Mouse (Mus musculus) spleen, embryonic (tissue): Measurements from ENCODE around the gene Gmpr.

ENCODE experiments used
- CTCF ChIA-PET: fragments of 350-600 bp; sonication (Branson Sonifier 250); formaldehyde crosslinking; loops from one replicate; lab custom pipeline; 2022; lab: Charles Lee

The Gmpr gene

DNA sequence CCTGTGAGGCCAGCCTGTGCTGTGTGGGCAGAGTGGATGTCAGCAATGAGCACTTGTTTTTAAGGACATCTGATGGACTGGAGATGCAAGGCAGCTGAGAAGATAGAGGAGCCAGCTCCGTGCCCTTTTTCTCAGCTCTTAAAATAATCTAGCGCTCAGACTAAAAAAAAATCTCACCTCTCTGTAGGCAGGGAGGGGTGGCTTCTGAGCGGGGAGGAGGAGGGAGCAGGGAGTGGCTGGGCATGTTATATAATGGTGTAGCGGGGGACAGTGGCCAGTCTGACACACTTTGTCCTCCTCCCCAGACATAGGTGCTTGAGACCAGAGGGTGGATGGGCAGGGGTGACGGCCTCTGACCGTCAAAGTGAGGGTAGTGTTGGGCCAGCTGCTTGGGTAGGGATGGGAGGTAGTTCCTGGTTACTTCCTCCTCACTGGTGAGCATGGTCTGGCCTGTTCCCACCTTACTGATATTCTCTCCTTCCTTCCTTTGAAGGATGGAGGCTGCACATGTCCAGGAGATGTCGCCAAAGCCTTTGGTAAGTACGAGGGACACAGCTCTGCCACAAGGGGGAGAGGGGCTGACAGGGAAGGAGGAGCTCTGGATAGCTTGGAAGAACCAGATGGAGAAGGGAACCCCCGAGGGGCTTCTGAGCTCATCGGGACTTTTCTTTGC is 31.4 kb downstream of the Gmpr start:
- CTCF ChIA-PET = interaction anchor here (0.6 kb wide), 1 partner anchor 409 kb away, joined by 3 read pairs; no protein-coding TSS in a partner anchor

DNA sequence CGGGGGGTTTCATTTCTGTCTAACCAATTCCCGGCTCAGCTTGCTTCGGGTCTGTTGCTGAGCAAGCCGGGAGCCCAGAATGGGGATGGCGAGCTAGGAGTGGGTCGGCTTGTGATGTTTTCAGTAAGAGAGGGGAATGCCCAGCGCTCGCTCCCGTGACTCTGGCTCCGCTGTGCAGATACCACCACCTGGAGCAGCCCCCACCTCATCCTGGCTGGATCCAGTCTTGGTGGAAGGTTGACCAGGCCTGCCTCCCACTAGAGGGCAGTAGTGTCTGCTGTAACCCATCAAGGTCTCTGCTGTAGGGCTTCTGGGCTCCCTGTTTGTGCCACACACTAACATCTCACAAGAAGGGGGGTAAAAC is 31.9 kb downstream of the Gmpr start:
- CTCF ChIA-PET = no interaction called here

DNA sequence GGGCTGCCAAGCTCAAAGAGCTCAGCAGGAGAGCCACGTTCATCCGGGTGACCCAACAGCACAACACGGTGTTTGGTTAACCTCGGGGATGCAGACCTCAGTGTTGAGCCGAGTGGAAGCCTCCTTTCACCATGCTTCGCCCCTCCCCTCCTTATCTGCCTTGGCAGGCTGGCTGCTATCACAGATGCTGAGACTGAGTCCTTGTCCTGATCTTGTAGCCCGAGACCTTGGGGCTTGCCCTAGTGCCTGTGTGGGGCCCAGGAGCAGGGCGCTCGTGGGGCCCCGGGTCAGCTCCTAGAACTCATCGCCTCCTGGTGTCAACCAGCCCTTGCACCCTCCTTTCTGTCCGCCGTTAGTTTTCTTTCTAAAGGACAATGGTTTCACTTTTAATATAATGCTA is 38.7 kb downstream of the Gmpr start:
- CTCF ChIA-PET = no interaction called here

DNA sequence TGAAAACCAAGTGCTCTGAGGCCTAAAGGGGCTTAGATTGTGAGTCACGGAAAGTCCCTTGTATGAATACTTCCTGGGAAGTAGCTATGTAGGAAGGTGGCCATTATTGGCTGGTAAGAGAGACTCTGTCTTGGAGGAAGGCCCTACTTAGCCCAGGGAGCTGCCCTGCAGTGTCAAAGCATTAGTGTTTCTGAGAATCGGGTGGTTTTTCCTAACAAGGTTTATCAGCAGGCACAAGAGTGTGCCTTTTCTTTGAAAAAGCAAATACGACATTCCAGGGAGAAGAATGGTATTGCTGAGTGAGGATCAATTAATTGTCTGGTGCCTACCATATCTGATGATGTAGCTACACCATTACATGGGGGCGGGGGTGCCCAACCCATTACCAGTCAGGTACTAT is 39.7 kb downstream of the Gmpr start:
- CTCF ChIA-PET = no interaction called here

DNA sequence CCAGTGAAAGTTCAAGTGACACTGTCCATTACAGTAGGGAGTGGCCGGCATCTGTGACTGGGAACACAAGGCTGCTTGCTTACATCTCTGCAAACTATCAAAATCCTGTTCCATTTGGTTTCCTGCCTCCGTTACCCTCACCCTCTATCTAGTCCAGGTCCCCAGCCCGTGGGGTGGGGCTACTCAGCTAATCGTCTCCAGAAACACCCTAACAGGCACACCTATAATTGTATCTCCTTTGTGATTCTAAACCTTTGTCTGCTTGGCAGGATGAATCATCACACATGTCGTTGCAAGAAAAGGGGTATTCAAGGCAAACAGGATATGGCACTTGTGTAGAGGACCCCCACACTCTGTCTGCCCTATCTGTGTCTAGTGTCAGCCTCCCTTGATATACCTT is 40.3 kb downstream of the Gmpr start:
- CTCF ChIA-PET = interaction anchor here (0.6 kb wide), 1 partner anchor 701 kb away, joined by 16 read pairs; no protein-coding TSS in a partner anchor

DNA sequence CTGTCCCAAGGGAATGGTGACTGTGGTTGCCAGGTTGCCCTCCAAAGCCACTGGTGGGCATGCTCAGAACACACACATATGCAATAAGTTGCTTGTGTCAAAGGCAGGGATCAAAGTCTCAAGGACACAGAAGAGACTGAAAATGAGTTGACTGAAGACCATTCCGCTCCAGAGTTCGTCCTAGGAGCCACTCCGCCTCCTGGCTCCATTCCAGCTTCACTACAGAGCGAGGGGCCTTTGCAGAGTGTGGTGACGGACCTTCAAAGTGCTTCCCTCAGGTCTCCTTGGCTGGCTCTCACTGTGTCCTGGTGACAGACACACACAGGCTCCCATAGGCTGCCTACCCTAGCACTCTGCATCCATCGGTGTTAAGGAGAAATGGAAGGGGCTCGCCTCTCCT is 46.4 kb downstream of the Gmpr start:
- CTCF ChIA-PET = no interaction called here

DNA sequence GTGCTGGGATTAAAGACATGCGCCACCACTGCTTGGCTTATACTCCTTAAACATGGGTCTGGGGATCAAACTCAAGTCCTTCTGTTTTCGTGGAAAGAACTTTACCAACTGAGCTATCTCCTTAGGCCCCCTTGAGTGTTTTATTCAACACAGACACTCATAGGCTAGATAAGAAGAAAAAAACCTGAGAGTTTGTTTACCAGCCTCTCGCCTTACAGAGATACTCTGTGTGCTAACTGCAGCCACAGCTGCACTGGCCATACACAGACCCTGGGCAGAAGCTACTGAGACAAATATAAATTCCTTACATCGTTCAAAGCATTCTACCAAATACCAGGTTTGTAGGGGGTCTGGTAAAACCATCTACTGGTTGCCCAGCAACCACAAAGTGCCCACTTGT is 51.1 kb downstream of the Gmpr start:
- CTCF ChIA-PET = interaction anchor here (0.7 kb wide), 1 partner anchor 10 kb away, joined by 3 read pairs; no protein-coding TSS in a partner anchor

DNA sequence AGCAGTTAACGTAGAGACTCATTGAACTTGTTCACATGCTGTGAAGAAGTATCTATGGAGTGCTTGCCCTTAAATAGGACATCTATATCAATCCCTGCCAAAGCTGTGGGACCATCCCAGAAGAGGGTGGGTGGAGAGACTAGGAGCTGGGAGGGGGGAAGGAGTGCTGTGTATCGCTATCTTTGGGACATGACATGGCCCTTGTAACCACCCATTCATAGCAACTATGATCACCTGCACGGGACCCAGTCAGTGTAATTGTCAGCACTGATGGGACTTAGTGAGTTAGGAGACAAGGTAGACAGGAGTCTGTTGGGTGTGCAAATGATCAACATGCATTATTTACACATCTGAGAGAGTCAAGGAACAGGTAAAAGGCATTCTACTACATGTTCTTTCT is 52.0 kb downstream of the Gmpr start:
- CTCF ChIA-PET = interaction anchor here (0.7 kb wide), 1 partner anchor 9 kb away, joined by 3 read pairs; no protein-coding TSS in a partner anchor

DNA sequence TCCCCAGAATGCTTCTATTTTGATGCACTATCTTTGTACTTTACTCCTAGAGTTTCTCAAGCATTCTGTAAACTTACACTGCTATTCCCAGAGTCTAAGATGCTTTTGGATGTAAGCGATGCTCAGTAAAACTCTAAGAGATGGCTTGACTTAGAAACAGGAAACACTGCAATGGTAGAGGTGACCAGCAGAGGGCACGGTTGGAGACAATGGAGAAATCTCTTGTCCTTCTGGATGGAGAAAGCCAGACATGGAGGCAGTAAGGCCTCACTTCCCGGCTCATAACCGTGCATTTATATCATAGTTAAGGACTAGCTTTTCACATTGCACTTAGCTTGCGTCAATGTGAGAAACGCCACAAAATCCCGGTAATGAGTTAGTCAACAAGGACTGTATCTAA is 53.3 kb downstream of the Gmpr start:
- CTCF ChIA-PET = no interaction called here

DNA sequence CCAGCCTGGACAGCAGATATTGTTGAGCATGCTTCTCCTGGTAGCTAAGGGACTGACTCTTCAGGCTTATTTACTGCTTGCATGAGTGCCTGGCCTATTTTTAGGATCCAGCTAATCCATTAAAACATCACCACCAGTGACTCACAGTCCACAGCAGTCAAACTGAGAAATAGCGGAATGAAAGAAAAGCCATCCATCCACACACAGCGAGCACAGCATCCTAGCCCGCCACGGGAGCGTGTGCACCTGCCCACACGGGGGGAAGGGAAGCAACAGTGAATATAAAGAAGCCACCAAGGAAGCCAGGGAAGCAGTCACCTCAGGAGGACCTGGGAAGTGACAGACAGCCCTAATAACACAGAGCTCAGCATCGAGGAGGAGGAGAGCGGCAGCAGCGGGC is 54.8 kb downstream of the Gmpr start:
- CTCF ChIA-PET = no interaction called here

DNA sequence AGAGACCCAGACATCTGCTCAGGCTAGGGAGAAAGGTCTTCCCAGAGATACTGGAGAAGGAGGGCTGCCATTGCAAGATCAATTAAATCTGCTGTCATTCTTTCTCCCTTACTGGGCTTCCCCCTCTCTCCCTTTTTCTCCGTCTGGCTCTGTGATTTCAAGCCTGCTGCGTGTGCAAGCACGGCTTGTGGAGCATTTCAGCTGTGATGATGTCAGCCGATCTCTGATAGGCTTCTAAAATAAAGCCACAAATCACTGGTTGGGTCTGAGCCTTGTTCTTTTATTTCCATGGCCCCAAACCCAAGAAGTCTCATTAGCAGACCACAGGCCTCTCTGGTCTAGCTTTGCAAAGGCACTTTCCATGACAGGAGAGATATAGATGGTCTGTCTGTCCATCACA is 57.7 kb downstream of the Gmpr start:
- CTCF ChIA-PET = no interaction called here

DNA sequence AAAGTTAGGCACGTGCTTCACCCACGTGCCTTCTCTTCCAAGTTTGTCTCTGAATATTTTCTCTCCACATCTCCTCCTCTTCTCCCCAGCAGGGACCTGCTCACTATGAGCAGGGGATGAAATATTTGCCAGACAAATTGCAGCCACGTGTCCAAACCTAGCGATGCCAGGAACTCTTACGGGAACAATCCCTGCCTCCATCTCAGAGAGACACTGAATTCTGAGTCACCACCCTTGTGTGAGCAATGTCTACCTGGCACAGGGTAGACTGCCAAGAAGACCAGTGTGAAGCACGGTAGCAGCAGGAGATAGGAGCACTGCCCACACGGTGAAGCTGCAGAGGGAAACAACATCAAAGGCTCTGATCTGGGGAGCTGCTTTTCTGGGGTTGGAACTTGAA is 62.7 kb downstream of the Gmpr start:
- CTCF ChIA-PET = no interaction called here

DNA sequence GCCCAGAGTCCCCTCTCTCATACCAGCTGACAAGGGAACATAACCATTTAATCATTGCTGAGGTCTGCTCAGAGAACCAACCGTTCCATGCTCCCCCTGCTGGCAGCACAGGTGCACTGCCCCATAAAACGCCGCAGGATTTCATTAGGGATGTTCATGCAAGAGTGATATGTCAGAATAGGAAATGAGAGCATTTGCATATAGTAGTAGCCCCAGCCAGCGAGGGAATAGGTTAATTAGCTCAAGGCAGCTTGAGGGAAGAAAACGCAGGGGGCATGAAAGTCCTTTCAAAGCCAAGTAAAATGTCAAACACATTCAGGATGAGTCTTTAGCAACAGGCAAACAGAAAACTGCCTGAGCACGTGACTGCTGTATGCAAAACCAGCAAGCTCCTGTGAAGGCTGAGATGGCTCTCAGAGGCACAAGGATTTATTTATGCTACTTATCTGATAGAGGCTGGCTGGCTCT is 64.6 kb downstream of the Gmpr start:
- CTCF ChIA-PET = no interaction called here

DNA sequence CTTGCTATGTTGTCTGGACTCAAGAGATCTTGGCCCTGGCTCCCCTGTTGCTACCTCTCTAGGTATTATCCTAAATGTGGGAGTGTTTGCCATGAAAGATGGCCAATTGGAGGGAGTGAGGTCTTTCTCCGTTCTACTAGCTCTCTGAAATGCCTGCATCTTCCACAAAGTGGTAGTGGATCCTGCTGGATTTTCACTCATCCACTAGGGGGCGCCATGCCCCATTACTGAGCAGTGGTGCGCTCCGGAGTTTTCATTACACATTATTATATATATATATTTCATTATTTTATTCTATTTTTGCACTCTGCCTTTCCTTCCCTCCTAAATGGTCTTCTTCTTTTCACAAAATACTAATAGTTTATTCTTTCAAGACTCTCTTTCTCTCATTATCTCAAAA is 65.5 kb downstream of the Gmpr start:
- CTCF ChIA-PET = no interaction called here

DNA sequence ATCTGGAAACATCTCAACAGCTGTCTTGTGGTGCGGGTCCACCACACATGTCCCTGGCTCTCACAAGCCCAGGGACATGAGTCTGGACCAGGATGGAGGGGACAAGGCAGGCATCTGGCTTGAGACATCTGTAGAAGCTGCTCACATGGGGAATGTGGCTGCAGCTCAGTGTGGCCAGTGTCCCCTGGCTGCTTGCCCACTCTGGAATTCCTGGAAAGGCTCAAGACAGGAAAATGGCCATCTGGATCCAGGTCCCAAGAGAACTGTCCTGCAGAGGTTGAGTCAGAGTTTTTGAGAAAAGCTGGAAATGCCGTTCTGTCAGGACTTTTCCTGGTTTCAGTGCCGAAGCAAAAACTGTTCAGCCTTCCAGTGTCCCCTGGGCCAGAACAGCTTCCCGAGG is 68.9 kb downstream of the Gmpr start:
- CTCF ChIA-PET = interaction anchor here (0.5 kb wide), 1 partner anchor 1732 kb away, joined by 4 read pairs; no protein-coding TSS in a partner anchor

DNA sequence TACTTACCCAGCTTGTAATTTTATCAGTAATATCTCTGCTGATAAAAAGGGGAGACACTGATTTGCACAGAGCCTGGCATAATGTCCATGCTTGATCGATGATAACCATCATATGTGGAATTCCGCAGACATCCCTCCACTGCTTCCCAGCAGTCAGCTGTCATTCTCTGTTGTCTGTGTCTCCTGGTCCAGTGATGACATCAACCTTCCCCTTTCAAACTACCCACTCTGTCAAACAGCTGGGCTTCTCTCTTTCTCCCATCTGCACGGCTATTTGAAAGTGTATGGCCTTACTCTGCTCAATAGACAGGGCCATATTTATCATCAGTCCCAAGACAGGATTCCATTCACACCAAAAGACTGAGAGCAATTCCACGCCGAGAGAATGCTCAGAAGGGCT is 70.1 kb downstream of the Gmpr start:
- CTCF ChIA-PET = no interaction called here

DNA sequence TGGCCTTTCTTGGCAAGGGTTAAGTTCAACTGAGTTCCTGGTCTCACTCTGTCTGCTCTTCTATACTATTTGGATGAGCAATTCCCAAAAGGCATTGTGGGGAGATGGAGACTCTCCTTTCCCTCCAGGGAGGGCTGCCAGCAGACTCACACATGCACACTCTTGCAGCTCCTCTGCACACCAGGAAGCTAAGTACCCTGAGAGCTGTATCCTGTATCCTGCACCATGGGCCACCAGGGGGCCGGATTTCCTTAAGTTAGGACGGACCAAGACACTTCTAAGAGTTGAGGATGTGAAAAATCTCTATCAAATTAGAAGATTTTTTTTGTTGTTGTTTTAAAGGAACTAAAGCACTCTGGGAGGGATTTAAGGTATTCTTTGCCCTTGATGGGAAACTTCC is 70.5 kb downstream of the Gmpr start:
- CTCF ChIA-PET = no interaction called here

DNA sequence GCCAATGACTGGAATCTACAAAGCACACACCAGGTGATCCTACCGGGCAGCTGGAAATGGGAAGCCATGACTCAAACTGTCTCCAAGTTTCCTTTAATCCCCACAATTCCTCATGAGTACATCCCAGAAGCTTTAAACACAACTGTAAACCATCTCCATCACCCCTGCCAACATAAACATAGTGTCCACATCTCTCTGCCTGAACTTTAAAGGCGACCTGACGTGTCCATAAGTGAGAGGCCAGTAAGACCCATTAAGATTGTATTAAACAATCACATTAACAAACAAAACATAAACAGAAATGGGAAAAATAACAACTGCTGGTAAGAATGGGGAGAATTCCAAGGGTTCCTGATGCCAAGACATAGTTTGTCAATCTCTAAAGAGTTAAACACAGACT is 72.5 kb downstream of the Gmpr start:
- CTCF ChIA-PET = interaction anchor here (0.8 kb wide), 1 partner anchor 639 kb away, joined by 4 read pairs; no protein-coding TSS in a partner anchor

DNA sequence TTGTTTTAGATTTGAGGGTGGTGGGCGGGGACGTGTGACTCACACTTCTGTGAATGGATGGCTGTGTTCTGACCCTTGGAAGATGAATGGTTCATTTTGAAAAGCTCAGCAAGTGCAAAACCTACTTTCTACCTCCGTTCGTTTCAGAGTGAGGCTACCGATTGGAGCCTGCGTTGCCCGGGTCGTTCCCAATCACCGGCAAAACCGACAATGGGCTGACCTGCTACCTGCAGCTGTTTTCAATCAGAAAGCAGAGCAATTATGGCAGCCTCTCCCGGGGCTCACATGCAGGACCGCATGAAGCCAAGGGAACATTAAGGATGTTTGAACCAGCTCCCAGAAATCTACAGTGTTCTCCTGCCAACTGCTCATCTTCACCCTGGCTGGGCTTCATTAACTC is 75.0 kb downstream of the Gmpr start:
- CTCF ChIA-PET = no interaction called here

DNA sequence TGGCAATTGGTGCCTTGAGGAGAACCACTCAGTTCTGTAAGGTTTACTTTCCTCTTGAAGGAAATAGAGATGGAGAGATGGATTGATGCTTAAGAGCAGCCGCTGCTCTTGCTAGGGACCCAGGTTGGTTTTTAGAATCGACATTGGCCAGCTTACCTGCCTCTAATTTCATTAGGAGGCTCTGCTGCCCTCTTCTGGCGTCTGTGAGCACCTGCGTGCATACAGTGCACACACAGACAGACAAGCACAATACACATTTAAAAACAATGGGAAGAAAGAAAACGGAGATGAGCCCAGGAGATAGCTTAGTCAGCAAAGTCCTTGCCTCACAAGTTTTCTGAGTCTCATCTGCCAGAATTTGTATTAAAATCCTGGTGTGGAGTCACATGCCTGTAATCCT is 75.8 kb downstream of the Gmpr start:
- CTCF ChIA-PET = no interaction called here

DNA sequence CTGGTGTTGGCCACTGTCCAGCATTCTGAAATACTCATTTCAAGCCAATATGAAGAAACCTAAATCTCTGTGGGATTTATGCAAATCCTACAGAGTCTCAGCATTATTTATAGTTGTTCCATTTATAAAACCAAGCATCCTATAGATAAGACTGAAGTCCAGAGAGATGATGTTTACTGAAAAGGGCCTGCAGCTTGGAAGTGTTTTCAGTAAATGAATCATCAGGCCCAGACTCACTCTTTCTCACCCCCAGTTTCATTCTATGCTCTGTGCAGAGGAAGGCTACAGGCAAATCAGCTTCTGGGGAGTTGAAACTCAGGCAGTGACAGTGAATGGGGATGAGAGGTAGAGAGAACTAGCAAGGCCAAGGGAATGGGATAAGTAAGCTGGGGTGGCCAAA is 83.7 kb downstream of the Gmpr start:
- CTCF ChIA-PET = no interaction called here

DNA sequence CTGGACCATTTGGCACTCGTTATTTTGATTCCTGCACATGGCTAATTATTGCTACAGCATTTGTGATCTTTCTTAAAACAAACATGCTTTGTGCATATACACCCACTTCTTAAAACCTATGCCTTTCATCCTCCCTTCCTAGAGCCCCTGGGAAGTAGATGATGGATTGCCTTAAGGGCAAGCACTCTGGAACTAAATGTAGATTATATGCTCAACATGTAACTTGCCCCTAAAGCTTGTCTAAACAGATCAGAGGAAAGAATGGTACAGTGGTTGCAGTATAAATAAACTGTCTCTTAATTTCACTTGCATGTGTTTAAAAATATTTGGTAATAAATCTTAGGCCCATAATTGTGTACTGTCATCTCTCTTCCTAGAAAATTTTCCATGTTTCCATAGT is 86.7 kb downstream of the Gmpr start:
- CTCF ChIA-PET = no interaction called here

DNA sequence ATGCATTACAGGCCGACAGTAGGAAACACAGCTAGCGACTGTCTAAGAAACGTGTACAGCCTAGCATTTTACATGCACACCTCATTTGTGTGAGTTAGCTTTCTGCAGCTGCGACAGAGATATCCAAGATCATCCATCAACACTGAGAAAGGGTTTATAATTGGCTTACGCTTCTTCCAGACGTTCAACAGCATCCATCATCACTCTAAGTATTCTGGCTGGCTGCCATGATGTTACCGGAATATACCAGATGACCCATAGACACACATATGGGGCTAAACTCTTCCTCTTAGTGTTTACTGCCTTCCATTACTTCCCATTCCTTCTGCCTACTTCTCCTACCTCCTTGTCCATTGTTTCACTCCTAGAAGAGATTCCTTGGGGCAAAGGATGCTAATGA is 88.2 kb downstream of the Gmpr start:
- CTCF ChIA-PET = no interaction called here

DNA sequence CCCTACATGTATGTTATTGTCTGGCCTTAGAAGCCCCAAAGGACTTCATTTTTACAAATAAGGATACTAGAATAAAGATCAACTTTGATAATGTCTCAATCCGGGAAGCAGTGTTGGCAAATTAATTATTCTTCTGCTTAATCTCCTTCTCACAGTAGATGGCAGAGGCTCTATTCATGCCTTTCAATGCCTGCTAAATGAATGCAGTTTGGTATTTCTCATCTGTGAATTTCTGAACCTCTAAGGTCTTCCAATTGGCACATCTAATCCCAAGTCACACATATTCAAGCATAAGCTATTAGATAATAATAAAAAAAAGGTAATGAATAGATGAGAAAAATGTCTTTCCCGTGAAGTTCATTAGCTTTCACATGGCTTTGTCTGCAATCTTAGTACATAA is 92.6 kb downstream of the Gmpr start:
- CTCF ChIA-PET = no interaction called here
